Mouse (Mus musculus): Measurements from ENCODE around the gene Pgam2. TPM values are rescaled to one million over a fixed set of nuclear protein-coding genes. Genes with fewer than 3 reads are reported as not detected.

Pgam2 gene
- total and polyA plus RNA-seq, 3 experiments, result 0.58 to 1.8 TPM; not detected in 1

GRCm38 (mm10) chr11:5801511-5801910 lies 2.0 kb downstream of the Pgam2 start:
- no peak overlapping the region for H3K27ac ChIP-seq (ENCODE audit: control insufficient read depth, low read depth, low read length)
- TF ChIP-seq CHD1 (IDR thresholded peaks at IDR 0.05; ENCODE audit: low read depth, low read length), result no peak
- no peak for TF ChIP-seq MYB (IDR thresholded peaks at IDR 0.05; ENCODE audit: low read depth, low read length)
- no peak for TF ChIP-seq GATA1 (IDR thresholded peaks at IDR 0.05; ENCODE audit: low read depth, low read length)
- no peak for TF ChIP-seq USF1 (IDR thresholded peaks at IDR 0.05; ENCODE audit: low read depth, low read length)
- no peak for TF ChIP-seq MEF2A (IDR thresholded peaks at IDR 0.05; ENCODE audit: extremely low read depth, insufficient replicate concordance, low read depth, low read length, poor library complexity, severe bottlenecking)
- no peak for TF ChIP-seq RCOR1 (IDR thresholded peaks at IDR 0.05; ENCODE audit: low read depth, low read length)
- no peak for TF ChIP-seq EP300 (IDR thresholded peaks at IDR 0.05; ENCODE audit: low read depth in 1 of 2, low read length in 2 of 2)
- no peak overlapping the region for H3K4me3 ChIP-seq (ENCODE audit: control insufficient read depth in 1 of 2, insufficient read depth in 1 of 2, low read depth in 2 of 2, low read length in 2 of 2)
- DNase-seq (ENCODE audit: low read depth, low spot score), result no peak
- no peaks in the 10 kb centered on the region for H3K27me3 ChIP-seq (ENCODE audit: control insufficient read depth in 1 of 2, insufficient read depth in 2 of 2, low read length in 2 of 2)
- H3K36me3 ChIP-seq (ENCODE audit: control insufficient read depth in 1 of 2, insufficient read depth in 2 of 2, low read length in 2 of 2), result peaks cover 2 to 21% of the 10 kb centered on the region in 2 experiments
- H3K9me3 ChIP-seq (replicated peaks; ENCODE audit: insufficient read depth, low read length), result no peaks in the 10 kb centered on the region
- H3K79me2 ChIP-seq (ENCODE audit: control insufficient read depth, insufficient read depth, low read length, poor library complexity), result no peaks in the 10 kb centered on the region
- H3K9ac ChIP-seq (ENCODE audit: control insufficient read depth, low read depth, low read length, poor library complexity, severe bottlenecking), result no peak overlapping the region
- peaks cover 18 to 35% of the 10 kb centered on the region in 2 experiments for H3K4me1 ChIP-seq (ENCODE audit: control insufficient read depth in 1 of 2, insufficient read depth in 2 of 2, low read length in 2 of 2)

- Histone ChIP-seq H3K9me3 (replicated peaks; ENCODE audit: insufficient read depth, low read length) (no peaks in the 10 kb centered on the region), H3K27me3 (ENCODE audit: control insufficient read depth in 1 of 2, insufficient read depth in 2 of 2, low read length in 2 of 2) (no peaks in the 10 kb centered on the region), H3K36me3 (ENCODE audit: control insufficient read depth in 1 of 2, insufficient read depth in 2 of 2, low read length in 2 of 2) (peaks cover 4 to 6% of the 10 kb centered on the region in 2 experiments), H3K4me3 (ENCODE audit: control insufficient read depth in 1 of 2, insufficient read depth in 1 of 2, low read depth in 2 of 2, low read length in 2 of 2) (no peak overlapping the region), H3K79me2 (ENCODE audit: control insufficient read depth, insufficient read depth, low read length, poor library complexity) (no peaks in the 10 kb centered on the region), H3K27ac (ENCODE audit: control insufficient read depth, low read depth, low read length) (no peak overlapping the region), H3K4me1 (ENCODE audit: control insufficient read depth in 1 of 2, insufficient read depth in 2 of 2, low read length in 2 of 2) (peaks cover 6 to 19% of the 10 kb centered on the region in 2 experiments), H3K9ac (ENCODE audit: control insufficient read depth, low read depth, low read length, poor library complexity, severe bottlenecking) (no peak overlapping the region)
- no peak for TF ChIP-seq TBP (IDR thresholded peaks at IDR 0.05; ENCODE audit: low read depth, low read length)
- no peak for TF ChIP-seq E2F4 (IDR thresholded peaks at IDR 0.05; ENCODE audit: borderline replicate concordance, low read depth, low read length)
- TF ChIP-seq ETS1 (IDR thresholded peaks at IDR 0.05; ENCODE audit: low read depth, low read length), result no peak
- TF ChIP-seq CTCF (IDR thresholded peaks at IDR 0.05 in 2 of 3, conservative IDR thresholded peaks at IDR 0.05 in 1 of 3; ENCODE audit: control insufficient read depth in 1 of 3, insufficient read depth in 1 of 3, low read depth in 2 of 3, low read length in 3 of 3, poor library complexity in 1 of 3, severe bottlenecking in 1 of 3), result no peak
- no peak for TF ChIP-seq MYC (IDR thresholded peaks at IDR 0.05; ENCODE audit: low read depth, low read length)
- no peak for TF ChIP-seq NELFE (IDR thresholded peaks at IDR 0.05; ENCODE audit: low read depth, low read length)
- no peak for TF ChIP-seq ZMIZ1 (IDR thresholded peaks at IDR 0.05; ENCODE audit: low read depth, low read length)
- no peak for TF ChIP-seq RCOR1 (IDR thresholded peaks at IDR 0.05; ENCODE audit: low read depth, low read length)
- TF ChIP-seq USF1 (IDR thresholded peaks at IDR 0.05; ENCODE audit: low read depth, low read length), result no peak
- no peak for TF ChIP-seq NRF1 (IDR thresholded peaks at IDR 0.05; ENCODE audit: insufficient read depth, low read depth, low read length, poor library complexity, severe bottlenecking)
- TF ChIP-seq ZNF384 (IDR thresholded peaks at IDR 0.05; ENCODE audit: low read depth, low read length), result no peak
- no peak for TF ChIP-seq TAL1 (IDR thresholded peaks at IDR 0.05; ENCODE audit: low read length)
- no peak for TF ChIP-seq ZC3H11A (IDR thresholded peaks at IDR 0.05; ENCODE audit: low read depth, low read length)
- TF ChIP-seq SMC3 (IDR thresholded peaks at IDR 0.05; ENCODE audit: low read depth, low read length), result no peak
- no peak for TF ChIP-seq KAT2A (conservative IDR thresholded peaks at IDR 0.05; ENCODE audit: low read depth, low read length)
- no peak for TF ChIP-seq MEF2A (IDR thresholded peaks at IDR 0.05; ENCODE audit: extremely low read depth, insufficient replicate concordance, low read depth, low read length, poor library complexity, severe bottlenecking)
- no peak for TF ChIP-seq ELF1 (IDR thresholded peaks at IDR 0.05; ENCODE audit: low read depth, low read length)
- no peak for DNase-seq (ENCODE audit: low read depth, low spot score)
Observed at GRCm38 (mm10) chr11:5799621-5800490, 3.7 kb downstream of the Pgam2 start.
